Mouse (Mus musculus) CD4-positive helper T cell, adult 2 months (primary cell): ENCODE results near the gene Cfap77.
A peak's percentile ranks its signal among the peaks of the same experiment; 100 is the strongest.

Experiments used
- DNase-seq: peaks from one replicate; pipeline ENCODE4 v3.0.0-alpha.2; 2012; ENCODE audit warnings: low read depth, missing footprints, low spot score

Gene Cfap77

GRCm38 (mm10) chr2:28997161-28997834 lies 57.6 kb downstream of the Cfap77 start:
- no peak for DNase-seq

DNA sequence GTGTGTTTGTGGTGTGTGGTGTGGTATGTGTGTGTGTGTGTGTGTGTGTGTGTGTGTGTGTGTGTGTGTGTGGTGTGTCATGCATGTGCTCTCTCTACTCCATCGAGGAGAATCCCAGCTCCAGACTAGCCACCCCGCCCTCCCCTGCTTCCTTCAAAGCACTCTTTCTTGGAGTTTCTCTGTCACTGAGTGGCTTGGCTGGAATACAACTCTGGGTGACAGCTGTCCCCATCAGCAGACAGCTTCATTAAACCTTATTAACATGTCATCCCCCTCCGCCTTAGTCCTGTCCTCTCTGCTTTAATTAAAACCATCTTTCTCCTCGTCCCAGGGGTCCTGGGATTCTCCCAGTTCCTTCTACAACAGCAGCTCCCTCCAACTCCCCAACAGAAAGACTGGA lies 59.4 kb downstream of the Cfap77 start:
- no peak for DNase-seq

DNA sequence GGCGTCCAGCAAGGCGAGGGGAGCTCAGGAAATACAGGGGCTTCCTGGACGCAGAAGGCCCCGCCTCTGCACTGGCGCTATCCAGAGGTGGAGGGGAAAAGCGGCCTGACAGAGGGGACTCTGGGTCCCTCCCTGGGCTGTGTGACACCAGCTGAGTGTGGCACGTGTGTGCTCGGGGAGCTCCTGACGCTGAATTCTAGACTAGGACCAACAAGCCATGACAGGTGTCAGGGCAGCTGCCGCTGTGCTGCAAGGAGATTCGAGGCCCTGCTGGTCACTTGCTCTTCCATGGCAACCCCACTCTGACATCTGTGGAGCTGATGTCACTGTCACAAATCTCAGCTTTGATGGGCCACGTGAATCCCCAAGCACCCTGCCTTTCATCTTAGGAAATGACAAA lies 60.9 kb downstream of the Cfap77 start:
- no peak for DNase-seq

- DNase-seq = no peak
These were observed 66.1 kb downstream of the Cfap77 start for GRCm38 (mm10) chr2:28988781-28989180.

- DNase-seq = no peak
These were observed 74.6 kb downstream of the Cfap77 start for GRCm38 (mm10) chr2:28980080-28980910.

DNA sequence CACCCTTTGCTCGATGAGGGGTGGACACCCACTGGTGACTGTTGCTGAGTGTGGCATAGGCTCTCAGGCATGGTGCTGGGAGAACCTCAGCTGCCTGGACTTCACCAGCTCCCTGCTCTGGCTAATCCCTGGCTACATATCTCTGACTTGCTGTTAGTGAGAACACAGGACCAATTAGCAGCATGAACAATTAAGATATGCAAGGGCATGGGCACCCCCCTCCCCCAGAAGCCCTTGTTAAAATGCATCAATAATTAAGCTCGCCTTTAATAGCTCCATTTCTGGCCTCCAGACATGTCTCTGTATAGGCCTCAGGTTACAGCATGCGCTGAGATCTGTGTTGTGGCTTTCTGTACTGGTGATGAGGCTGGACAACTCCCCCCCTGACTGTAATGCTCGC lies 76.4 kb downstream of the Cfap77 start:
- no peak for DNase-seq

DNA sequence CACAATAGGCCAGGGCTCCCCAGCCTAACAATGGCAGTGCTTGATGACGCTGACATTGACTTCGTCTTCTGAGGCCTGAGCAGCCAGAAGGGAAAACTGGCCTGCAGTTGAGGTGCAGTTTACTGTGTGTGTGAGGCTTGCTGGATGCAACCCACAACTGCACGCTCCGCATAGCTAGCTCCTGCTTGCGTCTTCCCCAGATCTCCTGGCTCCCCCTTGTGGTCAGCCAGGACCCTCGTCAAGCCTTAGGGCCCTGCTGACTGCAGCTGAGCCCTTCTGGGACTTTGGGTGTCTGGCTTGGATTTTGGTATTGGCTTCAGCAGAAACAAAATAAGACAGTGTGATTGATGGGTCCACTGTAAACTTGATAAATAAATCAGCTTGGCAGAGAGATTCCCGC lies 78.2 kb downstream of the Cfap77 start:
- DNase-seq = peak; percentile 61

GRCm38 (mm10) chr2:28975604-28976003 lies 79.3 kb downstream of the Cfap77 start:
- DNase-seq = no peak

DNA sequence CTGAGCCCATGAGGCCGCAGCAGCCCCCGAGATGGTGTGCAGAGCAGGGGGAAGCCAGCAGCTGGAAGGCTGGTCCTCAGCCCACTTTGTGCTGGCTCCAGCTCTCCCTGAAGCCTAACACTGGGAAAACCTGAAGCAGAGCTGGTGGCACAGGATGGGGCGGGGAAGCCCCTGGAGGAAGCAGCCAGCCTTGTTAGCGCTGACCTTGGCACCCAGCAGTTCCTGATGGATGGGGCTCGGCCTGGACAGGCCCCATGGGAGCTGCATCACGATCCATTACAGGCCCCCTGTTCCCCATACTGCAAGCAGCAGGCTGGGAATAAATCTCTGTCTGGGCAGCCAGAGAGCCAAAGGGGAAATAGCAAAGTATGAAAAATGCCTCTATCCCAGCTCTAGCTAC lies 80.3 kb downstream of the Cfap77 start:
- no peak for DNase-seq

GRCm38 (mm10) chr2:28973832-28974450 lies 80.9 kb downstream of the Cfap77 start:
- DNase-seq = no peak

DNA sequence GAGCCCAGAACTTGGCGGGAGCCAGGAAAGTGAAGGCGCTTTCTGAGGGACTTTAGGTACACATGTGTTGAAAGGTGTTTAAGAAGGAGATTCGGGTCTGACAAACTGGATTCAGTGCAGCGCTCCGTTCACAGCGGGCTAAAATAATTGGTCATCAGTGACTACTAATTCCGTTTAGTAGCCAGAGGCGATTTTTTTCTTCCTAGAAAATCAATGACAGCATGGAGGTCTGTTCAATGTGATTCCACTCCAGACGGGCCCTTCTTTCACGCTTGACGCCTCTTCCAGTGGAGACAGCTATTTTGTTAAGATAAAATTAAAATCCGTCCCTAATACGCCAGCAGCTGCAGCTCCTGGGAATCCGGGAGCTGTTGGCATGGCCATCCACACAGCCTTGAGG lies 84.4 kb downstream of the Cfap77 start:
- DNase-seq = no peak

GRCm38 (mm10) chr2:28968278-28968677 lies 86.6 kb downstream of the Cfap77 start:
- DNase-seq = no peak

GRCm38 (mm10) chr2:28966151-28966795 lies 88.6 kb downstream of the Cfap77 start:
- DNase-seq = no peak

GRCm38 (mm10) chr2:28963565-28963964 lies 91.3 kb downstream of the Cfap77 start:
- DNase-seq = no peak

DNA sequence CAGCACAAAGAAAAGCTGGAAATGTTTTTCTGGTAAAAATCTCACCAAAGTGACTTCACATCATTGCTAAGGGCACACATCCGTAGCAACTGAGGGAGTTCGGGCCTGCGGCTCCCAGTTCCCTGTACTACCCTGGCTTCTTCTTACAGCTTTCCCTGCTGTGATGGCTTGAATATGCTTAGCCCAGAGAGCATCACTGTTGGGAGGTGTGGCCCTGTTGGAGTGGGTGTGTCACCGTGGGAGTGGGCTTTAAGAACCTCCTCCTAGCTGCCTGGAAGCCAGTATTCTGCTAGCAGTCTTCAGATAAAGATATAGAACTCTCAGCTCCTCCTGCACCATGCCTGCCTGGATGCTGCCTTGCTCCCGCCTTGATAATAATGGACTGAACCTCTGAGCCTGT lies 93.2 kb downstream of the Cfap77 start:
- DNase-seq = no peak

DNA sequence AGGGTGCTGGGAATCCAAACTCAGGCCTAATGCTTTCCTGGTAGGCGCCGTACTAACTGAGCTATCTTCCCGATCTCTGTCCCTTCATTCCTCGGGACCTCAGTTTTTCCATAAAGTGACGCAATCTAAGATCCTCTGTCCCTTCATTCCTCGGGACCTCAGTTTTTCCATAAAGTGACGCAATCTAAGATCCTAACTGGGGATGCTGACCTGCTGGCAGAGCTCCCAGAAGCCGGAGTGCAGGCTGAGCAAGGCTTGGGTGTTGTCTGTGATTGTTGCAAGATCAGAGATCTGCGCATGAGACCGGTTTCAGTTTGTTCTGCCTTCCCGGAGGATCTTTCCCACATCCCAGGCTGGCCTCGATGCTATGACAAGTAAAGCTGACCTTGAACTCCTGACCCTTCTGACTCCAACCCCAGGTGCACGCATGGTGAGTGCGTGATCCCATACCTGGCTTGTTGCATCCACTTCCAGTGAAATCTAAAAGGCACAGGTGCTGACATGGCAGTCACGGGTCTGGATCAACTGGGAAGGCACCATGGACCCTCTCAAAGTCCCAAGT lies 93.8 kb downstream of the Cfap77 start:
- no peak for DNase-seq

- DNase-seq = no peak
These were observed 98.0 kb downstream of the Cfap77 start for GRCm38 (mm10) chr2:28956874-28957273.

DNA sequence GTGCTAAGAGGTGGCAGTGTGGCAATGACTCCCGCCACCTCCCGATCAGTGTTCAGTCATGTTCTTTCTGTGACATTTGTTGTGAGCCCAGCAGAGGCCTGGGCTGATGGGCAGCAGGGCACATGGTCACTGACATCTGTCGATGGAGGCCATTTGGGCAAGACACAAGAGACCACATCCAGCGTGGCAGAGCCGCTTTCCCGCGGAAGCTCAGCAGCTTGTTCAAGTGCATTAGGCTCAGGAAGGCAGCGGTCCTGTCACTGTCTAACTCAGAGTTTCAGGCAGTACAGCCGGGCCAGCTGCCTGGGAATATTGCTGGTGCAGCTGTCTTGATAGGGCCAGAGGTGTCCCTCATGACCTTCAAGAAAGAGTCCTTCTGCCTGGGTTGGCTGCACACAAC lies 100.3 kb downstream of the Cfap77 start:
- DNase-seq = no peak

GRCm38 (mm10) chr2:28952981-28953380 lies 101.9 kb downstream of the Cfap77 start:
- DNase-seq = no peak

DNA sequence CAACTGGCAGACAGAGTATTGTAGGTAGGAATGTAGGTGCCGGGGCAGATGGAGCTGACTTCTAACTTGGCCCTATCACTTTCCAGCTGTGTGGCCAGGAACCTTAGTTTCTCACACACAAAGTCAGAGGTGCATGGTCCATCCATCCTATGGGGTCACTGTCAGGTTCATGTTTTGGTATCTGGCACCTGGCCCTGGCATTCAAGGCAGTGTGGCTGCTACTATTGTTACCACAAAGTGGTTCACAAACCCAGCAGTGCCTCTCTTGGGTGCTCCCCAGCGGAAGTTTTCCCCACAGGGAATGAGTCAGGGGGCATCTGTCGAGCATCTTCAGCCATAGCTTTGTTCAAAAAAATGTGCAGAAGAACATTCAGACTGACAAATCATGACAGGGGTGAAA lies 108.6 kb downstream of the Cfap77 start:
- no peak for DNase-seq

DNA sequence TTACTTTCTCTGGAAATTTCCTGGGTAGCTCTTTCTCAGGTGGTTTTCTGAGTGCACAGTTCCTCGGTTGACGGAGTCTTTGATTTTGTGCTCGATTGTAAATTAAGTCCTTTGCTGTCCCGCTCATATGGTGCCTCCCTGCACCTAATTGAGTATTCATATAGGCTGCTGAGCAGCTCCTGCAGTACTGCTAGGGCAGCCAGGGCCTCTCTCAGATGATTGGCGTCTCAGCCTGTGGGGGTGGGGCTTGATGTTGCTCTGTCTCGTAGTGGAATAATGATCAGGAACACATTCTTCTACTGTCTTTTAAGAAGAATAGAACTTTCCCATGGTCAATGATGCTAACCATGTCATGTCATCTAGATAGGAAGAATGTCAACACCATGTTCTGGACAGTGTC lies 109.5 kb downstream of the Cfap77 start:
- no peak for DNase-seq
